Mouse (Mus musculus) urinary bladder, postnatal 36 days (tissue): ENCODE data around the gene Med18.
"Not testable (repeated sequence)": the region's sequence is repeated elsewhere in the genome, so short reads cannot be mapped to it uniquely, and the experiment has no call there.

ENCODE experiments used
- DNase-seq, 2 experiments: peaks; one replicate each; pipeline ENCODE4 v3.0.0; 2022; ENCODE audit warnings: low spot score in 2 of 2, mixed read lengths in 1 of 2

Gene Med18

DNA sequence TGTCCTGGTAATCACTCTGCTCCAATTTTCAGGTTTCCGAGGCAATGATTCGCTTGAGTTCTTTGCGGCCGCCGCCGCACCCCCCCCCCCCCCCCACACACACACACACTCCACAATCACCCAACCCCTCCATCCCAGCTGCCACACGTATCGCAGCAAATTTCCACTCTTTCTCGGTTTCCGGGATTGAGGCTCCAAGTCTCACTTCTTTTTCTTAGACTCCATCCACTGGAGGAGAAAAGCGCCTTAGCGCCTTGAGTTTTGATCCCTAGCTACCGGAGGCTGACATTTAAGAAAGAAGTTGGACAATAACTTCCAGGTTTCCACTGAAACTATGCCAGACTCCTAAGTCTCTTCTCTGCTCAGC, 42.2 kb downstream of the Med18 start:
- peak in 1 of 2 experiments; percentile 2 for DNase-seq

DNA sequence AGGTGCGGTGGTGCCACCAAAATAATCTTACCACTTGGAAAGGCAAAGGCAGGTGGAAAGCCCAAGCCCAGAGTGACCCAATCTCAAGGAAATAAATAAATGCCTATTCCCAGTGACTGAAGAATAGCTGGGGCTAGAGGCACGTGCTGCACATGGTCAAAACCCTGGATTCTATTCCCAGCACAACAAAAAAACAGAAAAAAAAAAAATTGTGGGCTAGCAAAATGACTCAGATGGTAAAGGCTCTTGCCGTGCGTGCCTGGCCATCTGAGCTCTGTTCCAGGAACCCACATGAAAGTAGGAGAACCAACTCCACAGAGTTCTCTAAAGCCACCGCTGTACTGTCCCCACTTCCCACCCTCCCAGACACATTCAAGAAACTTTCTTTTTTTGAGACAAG, 43.2 kb downstream of the Med18 start:
- no peak for DNase-seq

DNA sequence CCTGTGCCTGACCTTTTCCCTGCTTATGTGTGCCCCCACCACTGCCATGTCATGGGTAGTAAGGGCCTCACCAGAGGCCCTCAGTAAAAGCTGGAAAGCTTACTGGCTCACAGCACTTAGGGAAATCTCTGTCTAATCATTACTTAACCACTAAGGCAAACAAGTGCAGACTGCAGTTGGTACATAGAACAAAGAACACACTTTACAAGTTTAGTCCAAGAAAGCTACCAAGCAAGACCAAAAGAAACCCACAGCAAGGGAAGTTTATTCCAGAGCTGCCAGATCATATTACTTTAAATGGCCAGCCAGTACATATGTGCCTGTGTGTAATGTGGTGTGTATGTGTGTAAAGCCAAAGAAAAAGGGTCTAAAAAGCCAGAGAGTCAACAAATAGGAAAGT, 47.8 kb downstream of the Med18 start:
- DNase-seq, result no peak

DNA sequence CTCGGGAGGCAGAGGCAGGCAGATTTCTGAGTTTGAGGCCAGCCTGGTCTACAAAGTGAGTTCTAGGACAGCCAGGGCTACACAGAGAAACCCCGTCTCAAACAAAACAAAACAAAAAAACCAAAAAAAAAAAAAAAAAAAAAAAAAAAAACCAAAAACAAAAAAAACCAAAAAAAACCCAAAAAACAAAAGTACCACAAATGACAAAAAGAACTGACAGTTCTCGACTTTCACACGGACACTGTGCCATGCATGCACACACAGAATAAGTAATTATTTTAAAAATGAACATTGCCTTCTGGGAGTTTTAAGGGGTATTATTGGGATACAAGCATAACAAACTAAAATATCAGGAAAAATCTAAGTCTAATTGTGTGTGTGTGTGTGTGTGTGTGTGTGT, 50.5 kb downstream of the Med18 start:
- not testable (repeated sequence) for DNase-seq

DNA sequence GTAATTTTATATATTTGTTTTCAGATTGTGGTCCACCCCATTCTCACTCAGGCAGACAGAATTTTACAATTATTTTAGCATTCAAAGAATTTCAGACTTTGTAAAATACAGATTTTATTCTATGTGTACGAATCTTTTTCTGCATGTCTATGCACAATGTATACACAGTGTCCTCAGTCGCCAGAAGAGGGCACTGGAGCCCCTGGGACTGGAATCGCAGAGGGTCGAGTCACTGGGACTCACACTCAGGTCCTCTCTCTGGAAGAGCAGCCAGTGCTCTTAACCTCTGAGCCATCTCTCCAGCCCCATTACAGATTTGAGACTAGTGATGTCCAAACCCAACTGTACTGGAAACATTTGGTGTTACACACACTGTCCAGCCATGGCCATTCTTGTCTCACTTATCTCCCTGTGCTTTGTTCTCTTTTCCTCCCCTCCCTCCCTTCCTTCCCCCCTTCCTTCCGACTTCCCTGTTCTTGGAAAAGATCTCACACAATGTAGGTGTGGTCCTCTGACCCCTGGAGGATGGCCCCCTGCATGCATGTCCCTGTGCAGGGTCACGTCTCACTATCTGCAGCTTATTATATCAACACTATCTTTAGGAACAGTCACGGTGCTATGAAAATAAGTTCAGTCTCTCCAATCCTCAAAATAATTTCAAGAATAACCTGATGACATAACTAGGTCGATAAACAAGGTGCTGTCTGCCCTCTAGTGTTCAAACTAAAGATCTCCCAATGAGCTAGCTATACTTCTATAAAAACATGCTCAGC, 52.2 kb downstream of the Med18 start:
- DNase-seq, result no peak

DNA sequence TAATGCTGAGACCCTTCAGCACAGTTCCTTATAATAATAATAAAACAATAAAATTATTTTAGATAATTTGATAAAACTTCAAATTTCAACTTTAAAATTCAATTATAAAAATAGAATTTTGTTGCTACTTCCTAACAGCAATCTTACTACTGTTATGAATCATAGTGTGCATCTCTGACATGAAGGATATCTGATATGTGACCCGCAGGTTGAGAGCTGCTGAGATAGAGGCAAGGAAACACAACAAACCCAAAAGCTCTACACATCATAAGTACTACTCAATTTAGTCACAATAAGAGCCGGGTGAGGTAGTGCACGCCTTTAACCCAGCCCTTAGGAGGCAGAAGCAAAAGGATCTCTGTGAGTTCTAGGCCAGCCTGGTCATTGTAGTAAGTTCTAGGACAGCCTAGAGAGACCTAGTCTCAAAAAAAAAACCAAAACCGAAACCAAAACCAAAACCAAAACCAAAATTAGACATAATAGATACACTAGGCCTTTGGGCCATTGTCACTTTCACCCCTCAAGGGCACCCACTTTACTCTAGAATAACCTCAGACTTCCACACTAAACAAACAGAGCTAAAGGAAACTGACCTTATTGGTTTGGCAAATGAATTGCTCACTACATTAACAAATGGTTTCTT, 54.0 kb downstream of the Med18 start:
- DNase-seq, result no peak
